Mouse (Mus musculus) stomach, postnatal 0 days (tissue): Measurements from ENCODE around the gene Olfr1279.

ENCODE experiments used
- CTCF ChIP-seq: IDR thresholded peaks from 2 replicates; pipeline ENCODE4 v1.5.1; 2016; ENCODE audit warnings: antibody characterized with exemption, low read depth, mild to moderate bottlenecking, moderate library complexity
- EP300 ChIP-seq: optimal IDR thresholded peaks from 2 replicates; pipeline ENCODE3; 2016; ENCODE audit warnings: antibody characterized with exemption

DNA sequence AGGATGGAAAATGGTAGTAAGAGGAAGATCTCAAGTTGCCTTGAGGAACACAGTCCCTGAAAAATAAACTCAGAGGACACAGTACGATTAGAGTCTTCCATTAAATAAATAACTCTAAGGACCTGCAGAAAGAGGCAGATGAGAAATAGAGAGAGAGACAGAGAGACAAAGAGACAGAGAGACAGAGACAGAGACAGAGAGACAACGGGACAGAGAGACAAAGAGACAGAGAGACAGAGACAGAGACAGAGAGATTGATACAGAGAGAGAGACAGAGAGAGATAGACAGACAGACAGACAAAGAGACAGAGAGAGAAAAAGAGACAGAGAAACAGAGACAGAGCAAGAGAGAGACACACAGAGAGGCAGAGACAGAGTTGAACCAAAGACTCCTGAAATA, 35.5 kb downstream of the Olfr1279 start, which contains the start of gene Olfr1282:
- TF ChIP-seq CTCF (no peak), EP300 (no peak)
